Mouse (Mus musculus) erythroblast, adult 5-6 weeks (primary cell): ENCODE data around the gene Plxnc1. TPM values are rescaled to one million over a fixed set of nuclear protein-coding genes. Genes with fewer than 3 reads are reported as not detected.
A peak's percentile ranks its signal among the peaks of the same experiment; 100 is the strongest.

Experiments used
- ATAC-seq: replicated peaks from 2 replicates; pipeline ENCODE4 v1.8.0; 2016; ENCODE audit warnings: moderate number of reproducible peaks, mild to moderate bottlenecking, moderate TSS enrichment, inconsistent platforms; ENCODE audit not compliant: poor library complexity, low FRiP score, severe bottlenecking
- total RNA-seq, 2 experiments: library from RNA; stranded (forward) in 1 of 2; stranded (reverse) in 1 of 2; fragments of 150-400 nt in 1 of 2; fragments of 200-764, 138-1000 nt in 1 of 2; gene quantifications; 2 replicates each; pipeline versions ENCODE4 v1.2.3 to v1.2.4; 2015 to 2017; ENCODE audit warnings: low replicate concordance in 2 of 2

The Plxnc1 gene
- total RNA-seq, 2 experiments from 2014 or later: 16.9 to 40.6 TPM

DNA sequence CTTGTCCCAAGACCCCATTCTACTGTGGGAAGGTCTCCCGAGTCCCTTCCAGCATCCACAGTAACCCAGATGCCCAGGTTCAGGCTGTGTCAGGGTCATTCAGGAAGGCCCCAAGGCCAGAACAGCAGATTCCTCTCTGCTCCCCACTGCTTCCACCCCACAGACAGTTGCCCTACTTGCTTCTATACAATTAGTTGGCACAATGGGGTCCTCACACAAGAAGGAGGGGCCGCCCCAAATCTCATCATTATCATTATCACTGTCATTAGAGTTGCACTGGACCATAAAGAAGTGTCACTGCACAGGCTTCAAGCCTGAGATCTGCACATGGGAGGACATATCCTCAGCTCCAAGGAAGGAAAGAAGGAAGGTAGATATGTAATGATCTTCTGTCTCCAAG is 48.3 kb downstream of the Plxnc1 start:
- ATAC-seq: no peak

GRCm38 (mm10) chr10:94895876-94896275 is 48.8 kb downstream of the Plxnc1 start:
- no peak for ATAC-seq

DNA sequence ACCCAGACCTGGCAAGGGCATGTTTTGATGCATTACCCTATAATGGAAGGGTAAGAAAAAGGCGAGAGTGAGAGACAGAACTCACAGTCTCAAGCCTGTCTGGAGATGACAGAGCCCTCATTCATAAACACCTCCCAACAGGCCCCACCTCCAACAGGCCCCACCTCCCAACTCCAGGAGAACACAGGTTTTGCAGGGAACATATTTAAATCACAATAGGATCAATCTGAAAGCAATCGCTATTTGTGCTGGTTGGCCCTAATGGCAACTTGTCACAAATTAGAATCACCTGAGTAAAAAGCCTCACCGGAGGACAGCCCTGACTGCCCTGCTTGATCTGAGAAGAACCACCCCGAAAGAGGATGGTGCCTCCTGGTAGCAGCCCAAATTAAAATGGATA is 54.9 kb downstream of the Plxnc1 start:
- ATAC-seq: no peak

DNA sequence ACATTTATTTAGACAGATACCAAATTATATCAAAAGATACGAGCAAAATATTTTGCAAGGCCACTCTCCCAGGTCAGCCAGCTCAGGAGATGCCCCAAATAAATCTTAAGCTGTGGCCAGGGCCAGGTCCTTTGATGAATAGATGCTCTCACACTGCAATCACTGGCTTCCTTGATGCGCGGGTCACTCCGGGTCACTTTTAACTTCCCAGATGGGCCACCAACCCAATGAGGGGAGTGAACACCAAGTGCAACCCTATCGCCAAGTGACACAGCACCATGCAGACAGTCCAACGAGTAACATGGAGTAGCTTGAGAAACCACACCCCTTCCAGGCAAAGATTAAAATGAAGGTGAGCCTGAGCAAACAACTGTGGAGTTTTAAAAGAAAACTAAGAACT is 61.4 kb downstream of the Plxnc1 start:
- 0 out of 2 replicates have a peak, but pooled peaks have one; percentile 64 for ATAC-seq

- ATAC-seq: no peak
These were observed 73.1 kb downstream of the Plxnc1 start for GRCm38 (mm10) chr10:94871506-94871905.

DNA sequence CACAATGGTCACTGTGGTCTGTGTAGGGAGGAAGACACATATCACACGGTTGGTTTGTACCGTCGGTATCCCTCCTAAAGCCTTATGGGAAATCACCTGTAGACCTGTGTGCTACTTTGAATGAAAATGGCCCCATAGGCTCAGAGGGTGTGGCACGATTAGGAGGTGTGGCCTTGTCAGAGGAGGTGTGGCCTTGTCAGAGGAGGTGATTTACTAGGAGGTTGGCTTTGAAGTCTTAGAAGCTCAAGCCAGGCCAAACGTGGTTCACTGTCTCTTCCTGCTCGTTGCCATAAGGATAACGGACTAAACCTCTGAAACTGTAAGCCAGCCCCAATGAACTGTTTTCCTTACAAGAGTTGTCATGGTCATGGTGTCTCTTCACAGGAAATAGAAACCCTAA is 73.5 kb downstream of the Plxnc1 start:
- 0 out of 2 replicates have a peak, but pooled peaks have one; percentile 34 for ATAC-seq

DNA sequence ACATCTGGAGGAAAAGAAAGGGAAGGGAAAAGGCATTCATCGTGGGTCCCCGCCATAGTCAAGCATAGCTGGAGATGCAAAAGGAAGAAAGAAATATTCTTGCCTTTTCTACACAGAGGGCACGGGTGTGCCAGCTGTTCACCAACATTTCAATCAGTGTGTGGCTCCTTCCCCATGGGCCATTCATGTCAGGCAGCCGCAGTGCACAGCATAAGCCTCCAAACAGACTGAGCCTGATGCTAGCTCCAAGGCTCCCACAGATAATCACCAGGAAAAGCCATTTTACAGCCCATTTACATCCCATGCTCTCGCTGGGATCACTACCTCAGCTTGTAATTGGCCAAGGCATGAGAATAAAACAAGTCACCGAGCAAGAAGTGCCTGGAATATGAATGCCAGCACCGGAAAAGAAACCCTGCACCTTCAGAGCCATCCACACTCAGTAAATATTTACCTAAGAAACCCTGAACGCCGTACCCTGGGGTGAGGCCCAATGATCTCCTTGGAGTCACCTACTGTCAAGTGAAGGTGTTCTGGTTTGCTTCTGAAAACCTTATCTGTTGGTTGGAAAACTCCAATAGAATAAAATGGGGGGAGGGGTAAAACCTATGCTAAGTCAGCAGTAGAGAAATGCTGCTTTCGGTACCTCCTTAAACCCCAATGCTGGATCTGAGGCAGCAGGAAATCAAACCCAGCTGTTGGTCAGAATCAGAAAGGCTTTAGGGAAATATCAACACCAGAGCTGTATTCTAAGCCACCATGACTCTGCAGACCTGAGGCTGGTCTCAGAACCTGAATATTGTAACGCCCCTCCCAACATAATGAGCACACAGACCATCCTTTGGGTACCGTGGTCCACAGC is 77.4 kb downstream of the Plxnc1 start:
- no peak for ATAC-seq

- no peak for ATAC-seq
These were observed 79.4 kb downstream of the Plxnc1 start for GRCm38 (mm10) chr10:94865206-94865605.

DNA sequence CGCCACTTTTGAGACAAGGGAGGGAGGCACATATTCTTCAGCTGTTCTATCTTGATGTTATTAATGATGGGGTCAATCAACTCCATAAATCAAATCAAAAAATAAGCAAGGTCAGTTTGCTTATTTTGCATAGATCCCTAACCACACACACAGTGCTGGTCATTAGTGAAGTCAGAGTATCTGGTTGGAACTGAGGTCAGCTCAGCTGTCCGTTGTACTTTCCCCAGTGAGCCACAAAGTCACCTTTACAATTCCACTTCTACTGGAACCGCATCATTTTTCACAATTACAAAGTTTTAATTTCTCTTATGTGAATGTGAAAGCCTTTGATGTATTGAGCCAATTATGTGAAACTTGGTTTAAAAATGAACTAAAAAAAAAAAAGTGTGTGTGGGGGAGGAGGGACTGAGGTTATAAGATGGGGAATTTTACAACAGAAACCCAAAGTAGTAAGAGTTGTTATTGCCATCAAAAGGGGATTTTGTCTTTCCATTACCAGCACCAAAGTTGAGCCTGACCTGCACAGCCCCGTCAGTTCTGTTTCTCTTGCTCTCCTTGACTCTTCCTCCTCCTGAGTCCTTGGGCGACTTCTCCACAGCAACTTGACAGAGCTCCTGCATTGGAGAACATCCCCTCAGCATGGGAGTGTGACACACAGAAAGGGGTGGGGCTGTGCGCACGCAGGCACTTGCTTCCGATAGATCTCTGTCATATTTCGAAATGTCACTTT is 80.3 kb downstream of the Plxnc1 start:
- no peak for ATAC-seq

DNA sequence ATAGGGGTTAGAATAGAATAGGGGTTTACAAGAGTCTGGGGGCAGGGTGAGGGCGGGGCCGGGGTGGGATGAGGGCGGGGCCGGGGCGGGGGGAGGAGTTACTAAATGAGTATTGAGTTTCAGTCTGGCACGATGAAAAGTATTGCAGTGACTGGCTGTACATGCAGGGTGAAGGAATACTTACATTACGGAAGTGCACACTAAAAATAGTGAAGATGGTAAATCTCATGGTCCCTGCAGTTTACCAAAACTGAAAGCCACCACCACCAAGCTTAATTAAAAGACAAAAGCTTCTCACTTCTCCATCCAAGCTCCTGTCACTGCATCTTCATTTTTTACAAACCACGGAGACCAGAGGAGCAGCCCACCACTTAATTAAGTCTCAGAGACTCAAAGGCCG is 81.4 kb downstream of the Plxnc1 start:
- ATAC-seq: no peak

DNA sequence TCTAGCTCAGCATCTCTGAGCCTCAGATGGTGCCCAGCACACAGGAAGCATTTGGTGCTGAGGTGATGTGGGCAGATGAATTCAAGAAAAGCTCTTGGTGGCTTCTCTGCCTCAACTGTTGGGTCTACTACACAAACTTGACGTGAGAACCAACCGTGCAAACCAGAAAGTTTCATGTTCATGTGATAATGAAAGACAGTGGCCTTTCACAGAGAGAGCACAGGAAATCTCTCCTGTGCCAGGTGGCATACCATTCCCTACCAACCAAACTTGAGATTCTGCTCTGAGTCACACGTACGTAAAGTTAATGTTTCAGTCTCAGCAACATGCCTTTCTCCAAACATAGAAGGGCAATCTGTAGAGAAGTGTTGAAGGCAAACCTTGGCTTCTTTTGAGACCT is 83.8 kb downstream of the Plxnc1 start:
- no peak for ATAC-seq

DNA sequence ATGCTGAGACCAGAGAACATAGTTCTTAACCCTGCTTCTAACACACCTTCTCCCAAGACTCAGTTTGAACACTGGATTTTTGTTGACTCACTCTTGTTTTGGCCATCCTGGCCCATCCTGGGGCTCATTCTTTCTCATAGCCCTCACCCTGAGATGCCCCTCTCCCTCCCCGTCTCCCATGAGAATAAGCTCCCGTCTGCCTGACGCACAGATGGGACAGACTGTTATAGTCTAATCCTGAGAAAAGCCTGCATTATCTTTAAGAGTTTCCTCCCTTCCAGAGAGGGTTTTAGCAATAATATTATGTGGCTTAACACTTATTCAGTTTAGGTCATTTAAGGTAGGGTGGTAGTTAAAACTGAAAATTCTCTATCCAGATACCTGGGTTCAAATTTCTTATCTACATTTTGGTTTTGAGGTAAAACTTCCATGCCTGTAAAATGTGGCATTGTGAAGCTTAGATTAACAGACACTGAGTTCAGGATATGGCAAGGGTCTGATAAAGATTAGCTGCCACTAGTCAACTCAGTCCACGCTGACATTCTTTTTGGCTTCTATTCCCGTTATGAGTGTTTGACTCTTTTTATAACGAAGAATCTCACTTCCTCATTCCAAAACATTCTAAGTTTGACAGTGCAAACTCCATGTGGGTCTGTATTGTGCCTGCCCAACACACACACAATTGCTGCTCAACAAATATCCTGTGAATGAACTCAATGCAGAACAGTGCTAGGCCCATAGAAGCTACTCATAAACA is 86.2 kb downstream of the Plxnc1 start:
- peak; percentile 70 for ATAC-seq

GRCm38 (mm10) chr10:94850565-94850964 is 94.1 kb downstream of the Plxnc1 start:
- no peak for ATAC-seq

GRCm38 (mm10) chr10:94849930-94850329 is 94.7 kb downstream of the Plxnc1 start:
- ATAC-seq: no peak

GRCm38 (mm10) chr10:94849360-94849759 is 95.3 kb downstream of the Plxnc1 start:
- ATAC-seq: no peak

GRCm38 (mm10) chr10:94848344-94848743 is 96.3 kb downstream of the Plxnc1 start:
- ATAC-seq: no peak

- no peak for ATAC-seq
These were observed 98.0 kb downstream of the Plxnc1 start for GRCm38 (mm10) chr10:94846501-94847105.

DNA sequence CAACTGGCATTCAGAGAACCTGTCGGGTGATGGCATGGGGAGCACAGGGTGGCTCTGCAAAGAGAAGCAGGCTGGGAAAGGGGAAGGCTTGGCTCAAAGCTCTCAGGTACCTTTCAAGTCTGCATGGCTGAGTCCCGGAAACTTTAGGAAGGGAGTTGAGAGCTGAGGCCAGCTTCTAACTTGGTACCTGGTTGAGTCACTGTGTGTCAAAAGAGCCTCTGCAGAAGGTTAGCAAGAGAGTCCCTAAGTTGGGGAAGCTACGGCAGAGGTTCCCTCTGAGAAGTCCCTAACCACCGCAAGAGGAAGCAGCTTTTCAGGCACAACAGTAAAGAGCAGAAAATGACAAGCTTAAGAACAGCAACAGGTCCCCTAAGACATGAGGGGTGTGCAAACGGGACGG is 99.9 kb downstream of the Plxnc1 start:
- ATAC-seq: no peak

GRCm38 (mm10) chr10:94835874-94836273 is 108.8 kb downstream of the Plxnc1 start:
- ATAC-seq: no peak

- ATAC-seq: no peak
These were observed 115.2 kb downstream of the Plxnc1 start for GRCm38 (mm10) chr10:94829407-94829806.
